Mouse (Mus musculus) C2C12 (cell line): ENCODE data around the gene Mapk6.

Experiments
- CTCF ChIP-seq: IDR thresholded peaks from one replicate; pipeline ENCODE4 v1.5.1; 2011; ENCODE audit not compliant: control insufficient read depth, insufficient read depth, insufficient read length
- MAX ChIP-seq: IDR thresholded peaks from one replicate; pipeline ENCODE4 v1.6.1; 2011; ENCODE audit warnings: mild to moderate bottlenecking, control low read depth
- MYOG ChIP-seq: IDR thresholded peaks from one replicate; pipeline ENCODE4 v1.6.1; 2011; ENCODE audit not compliant: control insufficient read depth, insufficient read length; ENCODE audit errors: extremely low read depth
- USF1 ChIP-seq: IDR thresholded peaks from one replicate; pipeline ENCODE4 v1.6.1; 2011; ENCODE audit warnings: low read depth, mild to moderate bottlenecking, control low read depth, moderate library complexity

GRCm38 (mm10) chr9:75347458-75347857 lies 62.3 kb downstream of the Mapk6 start, which contains the start of gene Bcl2l10:
- TF ChIP-seq CTCF: no peak
- no peak for TF ChIP-seq MAX
- TF ChIP-seq USF1: no peak
- TF ChIP-seq MYOG: no peak
